Mouse (Mus musculus) liver, embryonic 12.5 days (tissue): ENCODE measurements around the gene Mrgpra2b. TPM values are rescaled to one million over a fixed set of nuclear protein-coding genes. Genes with fewer than 3 reads are reported as not detected.
A peak's percentile ranks its signal among the peaks of the same experiment; 100 is the strongest.
"Not testable (repeated sequence)": the region's sequence is repeated elsewhere in the genome, so short reads cannot be mapped to it uniquely, and the experiment has no call there.

ENCODE experiments used
- ATAC-seq: fragments of 200-750 bp; cut with Nextera tagmentation; 2 replicates; pipeline ENCODE4 v1.8.0; 2017; ENCODE audit warnings: moderate number of reproducible peaks, mild to moderate bottlenecking, moderate library complexity
- H3K27ac ChIP-seq: fragments of 300-500 bp; sonication (generic); 2 replicates; pipeline ENCODE4 v1.5.1; 2016; ENCODE audit warnings: mild to moderate bottlenecking
- H3K27me3 ChIP-seq: fragments of 300-500 bp; sonication (generic); replicated peaks from 2 replicates; pipeline ENCODE4 v1.6.1; 2016; ENCODE audit warnings: mild to moderate bottlenecking, moderate library complexity
- H3K36me3 ChIP-seq: fragments of 300-500 bp; sonication (generic); 2 replicates; pipeline ENCODE4 v1.6.1; 2016; ENCODE audit warnings: mild to moderate bottlenecking, moderate library complexity
- H3K4me1 ChIP-seq: fragments of 300-500 bp; sonication (generic); 2 replicates; pipeline ENCODE4 v1.6.1; 2016
- H3K4me2 ChIP-seq: fragments of 300-500 bp; sonication (generic); 2 replicates; pipeline ENCODE4 v1.6.1; 2016; ENCODE audit warnings: mild to moderate bottlenecking, moderate library complexity
- H3K4me3 ChIP-seq: fragments of 300-500 bp; sonication (generic); 2 replicates; pipeline ENCODE4 v1.5.1; 2016; ENCODE audit warnings: mild to moderate bottlenecking, moderate library complexity
- H3K9ac ChIP-seq: fragments of 300-500 bp; sonication (generic); 2 replicates; pipeline ENCODE4 v1.6.1; 2016; ENCODE audit warnings: mild to moderate bottlenecking, moderate library complexity
- H3K9me3 ChIP-seq: fragments of 300-500 bp; sonication (generic); replicated peaks from 2 replicates; pipeline ENCODE4 v1.6.1; 2016; ENCODE audit warnings: mild to moderate bottlenecking, moderate library complexity
- WGBS: fragments of 180-500 bp; shearing (Covaris S2); methylation state at CpG from one replicate; pipeline ENCODE4 v1.1.7; 2016; ENCODE audit not compliant: insufficient replicate concordance; 5-methylcytosine and 5-hydroxymethylcytosine counted together
- polyA plus RNA-seq: library from polyadenylated mRNA; unstranded; fragments of >200 nt; fragmentation: Nextera tagmentation; extraction: Ambion mirVana; gene quantifications from 2 replicates; pipeline ENCODE4 v1.2.1, GENCODE M21; 2016

Gene Mrgpra2b
- polyA plus RNA-seq: 0.31 TPM in 2 replicates

GRCm38 (mm10) chr7:47528762-47529161 is at the start of gene Mrgpra2b:
TSS of gene Mrgpra2b (minus strand) at chr7:47528862.
- Histone ChIP-seq H3K27ac (no peak within 1 kb of the TSS), H3K4me3 (no peak within 1 kb of the TSS), H3K27me3 (no peaks in the 10 kb centered on the region), H3K36me3 (no peaks in the 10 kb centered on the region), H3K9ac (no peak within 1 kb of the TSS), H3K4me1 (no peaks in the 10 kb centered on the region), H3K4me2 (no peak within 1 kb of the TSS), H3K9me3 (0 out of 2 replicates have a peak, but pooled peaks cover 3% of the 10 kb centered on the region)
- no peak for ATAC-seq

- 61% methylated on average over 1 of the region's 1 CpGs for WGBS
- Histone ChIP-seq H3K4me2 (no peak overlapping the region), H3K9me3 (0 out of 2 replicates have a peak, but pooled peaks cover 9% of the 10 kb centered on the region), H3K4me3 (no peak overlapping the region), H3K27me3 (no peaks in the 10 kb centered on the region), H3K9ac (no peak overlapping the region), H3K27ac (no peak overlapping the region), H3K4me1 (no peaks in the 10 kb centered on the region), H3K36me3 (no peaks in the 10 kb centered on the region)
- ATAC-seq: no peak
Measured at GRCm38 (mm10) chr7:47516379-47516778, 12.3 kb downstream of the Mrgpra2b start.

GRCm38 (mm10) chr7:47515050-47515449 is 13.6 kb downstream of the Mrgpra2b start:
- Histone ChIP-seq H3K9me3 (0 out of 2 replicates have a peak, but pooled peaks cover 7% of the 10 kb centered on the region), H3K4me1 (no peaks in the 10 kb centered on the region), H3K4me2 (no peak overlapping the region), H3K36me3 (no peaks in the 10 kb centered on the region), H3K4me3 (no peak overlapping the region), H3K9ac (no peak overlapping the region), H3K27me3 (no peaks in the 10 kb centered on the region), H3K27ac (no peak overlapping the region)
- no peak for ATAC-seq
- WGBS: 52% methylated on average over 2 of the region's 2 CpGs

- no peaks in the 10 kb centered on the region for H3K27me3 ChIP-seq
- WGBS: 66% methylated on average over 4 of the region's 4 CpGs
Measured at GRCm38 (mm10) chr7:47502953-47503352, 25.7 kb downstream of the Mrgpra2b start.

GRCm38 (mm10) chr7:47491266-47491665 is 37.4 kb downstream of the Mrgpra2b start:
- H3K4me1 ChIP-seq, H3K27ac ChIP-seq, H3K4me2 ChIP-seq, ATAC-seq, H3K27me3 ChIP-seq, H3K4me3 ChIP-seq, H3K36me3 ChIP-seq, H3K9me3 ChIP-seq, H3K9ac ChIP-seq: not testable (repeated sequence)

More at GRCm38 (mm10) chr7:47502953-47503352, 25.7 kb downstream of the Mrgpra2b start:
- H3K4me2 ChIP-seq: no peak overlapping the region
- H3K4me3 ChIP-seq: no peak overlapping the region
- peaks cover 3% of the 10 kb centered on the region; the same call in 1 of the 2 replicates for H3K9me3 ChIP-seq
- H3K4me1 ChIP-seq: no peaks in the 10 kb centered on the region
- H3K36me3 ChIP-seq: no peaks in the 10 kb centered on the region
- ATAC-seq: no peak
- no peak overlapping the region for H3K9ac ChIP-seq
- no peak overlapping the region for H3K27ac ChIP-seq

GRCm38 (mm10) chr7:47489438-47489837 is 39.2 kb downstream of the Mrgpra2b start:
- H3K27me3 ChIP-seq, H3K9ac ChIP-seq, H3K4me2 ChIP-seq, H3K4me1 ChIP-seq, H3K27ac ChIP-seq, ATAC-seq, H3K36me3 ChIP-seq, H3K9me3 ChIP-seq, H3K4me3 ChIP-seq: not testable (repeated sequence)
- no CpG with 5 or more reads among the region's 1 CpGs for WGBS

GRCm38 (mm10) chr7:47483181-47483580 is 45.5 kb downstream of the Mrgpra2b start:
- not testable (repeated sequence) for H3K27ac ChIP-seq, H3K9ac ChIP-seq, H3K36me3 ChIP-seq, H3K4me2 ChIP-seq, H3K4me3 ChIP-seq, H3K27me3 ChIP-seq, H3K9me3 ChIP-seq, H3K4me1 ChIP-seq, ATAC-seq

GRCm38 (mm10) chr7:47473904-47474303 is 54.8 kb downstream of the Mrgpra2b start:
- ATAC-seq, H3K36me3 ChIP-seq, H3K4me2 ChIP-seq, H3K9ac ChIP-seq, H3K9me3 ChIP-seq, H3K27ac ChIP-seq, H3K4me1 ChIP-seq, H3K4me3 ChIP-seq, H3K27me3 ChIP-seq: not testable (repeated sequence)
- 10% methylated on average over 1 of the region's 3 CpGs for WGBS

- H3K9ac ChIP-seq, H3K4me2 ChIP-seq, H3K9me3 ChIP-seq, H3K27ac ChIP-seq, H3K4me3 ChIP-seq, H3K36me3 ChIP-seq, H3K27me3 ChIP-seq, H3K4me1 ChIP-seq: not testable (repeated sequence)
- ATAC-seq: peak; percentile 78
Measured at GRCm38 (mm10) chr7:47465278-47465981, 63.2 kb downstream of the Mrgpra2b start.

GRCm38 (mm10) chr7:47452015-47452414 is 76.6 kb downstream of the Mrgpra2b start, which contains the start of gene Mrgpra2a:
TSS of gene Mrgpra2a (minus strand) at chr7:47452139.
- not testable (repeated sequence) for H3K9me3 ChIP-seq, H3K4me1 ChIP-seq, H3K36me3 ChIP-seq, H3K27ac ChIP-seq, H3K27me3 ChIP-seq, H3K4me3 ChIP-seq, H3K9ac ChIP-seq, ATAC-seq, H3K4me2 ChIP-seq
- no CpG with 5 or more reads among the region's 1 CpGs for WGBS

- H3K9me3 ChIP-seq, ATAC-seq, H3K27me3 ChIP-seq, H3K4me3 ChIP-seq, H3K4me1 ChIP-seq, H3K36me3 ChIP-seq, H3K4me2 ChIP-seq, H3K27ac ChIP-seq, H3K9ac ChIP-seq: not testable (repeated sequence)
Measured at GRCm38 (mm10) chr7:47445729-47446128, 82.9 kb downstream of the Mrgpra2b start.

- 7% methylated on average over 1 of the region's 2 CpGs for WGBS
- not testable (repeated sequence) for H3K4me3 ChIP-seq, H3K27me3 ChIP-seq, H3K27ac ChIP-seq, H3K4me1 ChIP-seq, H3K36me3 ChIP-seq, ATAC-seq, H3K9ac ChIP-seq, H3K9me3 ChIP-seq, H3K4me2 ChIP-seq
Measured at GRCm38 (mm10) chr7:47436463-47436862, 92.2 kb downstream of the Mrgpra2b start.

- peak; percentile 81 for ATAC-seq
- H3K27me3 ChIP-seq, H3K27ac ChIP-seq, H3K9ac ChIP-seq, H3K4me1 ChIP-seq, H3K4me3 ChIP-seq, H3K36me3 ChIP-seq, H3K9me3 ChIP-seq, H3K4me2 ChIP-seq: not testable (repeated sequence)
Measured at GRCm38 (mm10) chr7:47427815-47428508, 100.7 kb downstream of the Mrgpra2b start.
